Mouse (Mus musculus): ENCODE measurements at regions not wholly inside any gene's neighbourhood (a gene's known extent, or its start where the extent isn't known, plus 50 kb on each side); places are given as distances from the start of the nearest gene placed in this dataset.
"Not testable (repeated sequence)": the region's sequence is repeated elsewhere in the genome, so short reads cannot be mapped to it uniquely, and the experiment has no call there.

GRCm38 (mm10) chr14:36155757-36156156 lies 61.0 kb downstream of the 4930474N05Rik start:
- no peak for DNase-seq

DNA sequence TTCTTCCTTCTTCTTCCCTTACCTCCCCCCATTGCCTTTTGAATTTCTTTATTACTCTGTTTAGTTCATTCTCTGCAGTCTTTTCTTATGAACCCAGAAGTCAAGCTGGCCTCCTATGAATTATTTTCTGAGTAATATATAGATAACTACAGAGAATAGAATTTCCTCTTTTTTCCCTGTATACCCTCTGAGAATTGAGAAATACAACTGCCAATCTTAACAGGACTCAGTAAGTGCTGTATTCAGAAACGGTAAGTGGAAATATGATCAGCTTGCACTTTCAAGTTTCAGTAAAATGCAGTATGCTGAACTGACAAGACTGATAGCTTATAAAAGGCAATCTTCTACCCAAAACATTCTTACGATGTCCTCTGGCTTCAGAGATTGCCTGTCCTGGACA lies 61.5 kb downstream of the 4930474N05Rik start:
- DNase-seq: no peak

DNA sequence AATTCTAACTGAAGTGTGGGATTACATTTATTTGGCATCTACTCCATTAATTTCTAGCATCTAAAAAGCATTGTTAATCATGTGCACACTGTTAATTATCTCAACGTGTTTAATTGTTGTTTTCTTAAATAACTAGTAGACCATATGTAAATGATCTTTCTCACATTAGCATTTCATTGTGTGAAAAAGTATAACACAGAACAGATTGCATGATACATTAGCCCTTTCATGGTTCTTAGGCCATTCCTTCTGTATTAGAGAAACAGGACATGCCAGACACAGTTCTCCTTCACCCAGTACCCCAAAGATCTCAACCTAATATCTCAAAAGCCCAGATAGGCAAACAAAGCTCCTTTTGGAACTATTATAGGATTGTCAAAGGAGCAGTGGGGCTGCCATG lies 89.0 kb downstream of the 4930474N05Rik start:
- DNase-seq: no peak

GRCm38 (mm10) chr14:36196517-36196916 lies 101.8 kb downstream of the 4930474N05Rik start:
- DNase-seq: peak; percentile 89

- no peak for DNase-seq
These were observed 103.7 kb downstream of the 4930474N05Rik start for GRCm38 (mm10) chr14:36198396-36198795.

DNA sequence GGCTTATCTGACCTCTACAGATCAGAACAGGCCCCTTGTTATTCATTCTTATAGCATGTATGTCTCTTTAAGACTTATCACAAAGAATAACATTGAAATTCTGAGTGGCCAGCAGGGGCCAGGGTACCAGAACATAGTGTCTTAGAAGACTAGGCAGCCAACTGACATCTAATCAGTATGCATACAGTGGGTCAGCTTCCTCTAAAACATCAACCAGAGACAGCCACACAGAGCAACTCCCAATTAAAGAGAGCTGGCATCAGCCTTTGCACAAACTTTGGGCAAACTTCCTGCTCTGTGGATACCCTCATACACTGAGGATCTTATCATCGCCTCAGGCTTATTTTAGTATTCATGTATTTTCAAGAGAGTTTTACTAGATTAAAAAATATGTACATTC lies 109.1 kb downstream of the 4930474N05Rik start:
- DNase-seq: no peak

DNA sequence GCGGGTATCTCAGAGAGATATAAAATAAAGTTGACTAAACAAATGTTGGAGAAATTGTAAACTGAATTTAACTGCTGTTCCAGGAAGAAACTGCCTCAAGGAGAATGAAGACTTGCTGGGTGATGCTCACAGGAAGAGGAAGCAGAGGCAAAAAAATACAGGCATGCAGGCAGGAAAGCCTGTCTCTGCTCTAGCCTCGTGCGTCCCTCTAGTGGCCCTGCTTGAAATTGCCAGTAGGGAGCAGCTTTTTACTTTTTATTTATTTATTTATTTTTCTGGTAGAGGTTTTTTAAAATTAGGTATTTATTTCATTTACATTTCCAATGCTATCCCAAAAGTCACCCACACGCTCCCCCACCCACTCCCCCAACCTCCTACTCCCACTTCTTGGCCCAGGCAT lies 118.1 kb downstream of the 4930474N05Rik start:
- peak; percentile 69 for DNase-seq

DNA sequence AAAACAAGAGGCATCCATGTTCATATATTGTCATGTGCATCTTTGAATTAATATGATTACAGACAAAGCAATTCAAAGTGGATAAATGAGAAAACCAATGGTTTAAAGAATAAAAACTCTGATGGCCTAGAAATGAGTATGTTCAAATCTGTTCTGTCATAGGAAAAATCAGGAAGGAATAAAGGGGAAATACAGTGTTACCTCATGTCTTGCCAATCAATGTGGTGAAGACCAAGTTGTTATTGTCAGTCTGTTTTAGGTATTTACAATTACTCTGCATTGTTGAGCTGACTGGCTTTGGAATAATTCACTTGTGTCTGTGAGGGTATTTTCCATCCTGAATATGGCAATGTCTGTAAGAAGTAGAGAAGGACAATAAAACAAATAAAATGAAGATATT lies 151.1 kb downstream of the 4930474N05Rik start:
- no peak for DNase-seq

DNA sequence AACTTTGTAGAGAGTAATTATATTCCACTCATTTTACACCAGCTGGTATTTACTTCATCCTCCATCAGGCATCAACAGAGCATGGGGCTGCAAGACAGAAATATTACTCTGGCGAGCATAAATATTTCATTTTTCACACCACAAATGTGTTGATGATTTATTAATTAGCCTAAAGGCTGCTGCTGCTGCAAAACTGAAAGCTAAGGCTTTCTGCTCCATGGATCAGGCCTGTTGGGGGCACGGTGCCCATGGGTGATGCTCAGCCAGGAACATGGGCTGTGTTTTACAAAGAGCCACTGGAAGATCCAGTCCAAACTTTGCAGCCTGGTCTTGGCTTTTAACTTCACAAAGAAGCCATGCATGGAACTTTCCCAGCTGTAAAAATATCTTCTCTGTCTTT lies 167.4 kb downstream of the 4930474N05Rik start:
- DNase-seq: peak; percentile 5

- DNase-seq: no peak
These were observed 189.2 kb downstream of the 4930474N05Rik start for GRCm38 (mm10) chr14:36283825-36284414.

GRCm38 (mm10) chr14:36288697-36289286 lies 194.1 kb downstream of the 4930474N05Rik start:
- DNase-seq: no peak

DNA sequence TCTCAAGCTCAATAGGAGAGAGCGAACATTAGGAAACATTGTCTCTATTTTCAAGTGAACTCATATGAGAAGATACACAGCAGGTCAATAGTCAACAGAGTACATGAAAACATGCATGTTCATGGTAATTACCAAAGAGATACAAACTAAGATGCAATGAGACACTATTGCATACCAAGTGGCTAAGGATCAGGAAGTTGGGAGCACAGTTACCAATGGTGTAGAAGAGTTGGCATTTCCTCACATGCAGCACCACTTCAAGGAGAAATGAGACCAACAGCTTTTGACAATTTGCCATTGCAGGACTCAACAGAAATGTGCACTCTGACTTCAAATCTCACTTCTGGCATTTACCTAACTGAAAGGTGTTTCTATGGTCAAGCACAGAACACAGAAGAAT lies 215.6 kb downstream of the 4930474N05Rik start:
- DNase-seq: no peak

- DNase-seq: not testable (repeated sequence)
These were observed 220.0 kb downstream of the 4930474N05Rik start for GRCm38 (mm10) chr14:36314673-36315072.

DNA sequence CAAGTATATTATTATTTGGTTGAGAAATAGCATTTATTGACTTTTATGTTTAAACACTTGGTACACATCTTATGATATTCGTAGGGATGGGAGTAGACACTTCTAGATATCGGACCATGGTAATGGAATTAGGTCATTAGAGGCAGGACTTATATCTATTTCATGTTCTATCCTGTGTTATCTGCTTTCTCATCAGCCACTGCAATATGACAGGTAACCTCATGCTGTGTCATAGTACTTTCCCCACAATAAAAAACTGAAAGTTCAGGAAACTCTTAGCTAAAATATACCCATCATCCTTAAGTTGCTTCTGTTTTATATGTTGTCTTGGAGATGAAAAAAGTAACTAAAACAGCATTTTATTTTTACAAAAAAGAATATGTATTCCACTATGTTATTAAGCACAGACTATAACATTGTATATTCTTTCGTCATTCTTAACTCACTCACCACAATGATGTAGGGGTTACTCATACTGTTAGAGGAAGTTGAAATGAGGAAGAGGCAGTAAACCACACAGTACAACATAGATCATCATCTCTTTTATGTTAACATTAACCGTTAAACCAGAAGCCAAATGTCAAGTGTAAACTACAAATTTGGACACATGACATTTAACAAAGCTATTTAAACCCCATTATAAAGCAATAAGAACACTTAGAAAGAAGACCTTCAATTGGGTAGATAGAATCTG lies 221.8 kb downstream of the 4930474N05Rik start:
- DNase-seq: no peak

DNA sequence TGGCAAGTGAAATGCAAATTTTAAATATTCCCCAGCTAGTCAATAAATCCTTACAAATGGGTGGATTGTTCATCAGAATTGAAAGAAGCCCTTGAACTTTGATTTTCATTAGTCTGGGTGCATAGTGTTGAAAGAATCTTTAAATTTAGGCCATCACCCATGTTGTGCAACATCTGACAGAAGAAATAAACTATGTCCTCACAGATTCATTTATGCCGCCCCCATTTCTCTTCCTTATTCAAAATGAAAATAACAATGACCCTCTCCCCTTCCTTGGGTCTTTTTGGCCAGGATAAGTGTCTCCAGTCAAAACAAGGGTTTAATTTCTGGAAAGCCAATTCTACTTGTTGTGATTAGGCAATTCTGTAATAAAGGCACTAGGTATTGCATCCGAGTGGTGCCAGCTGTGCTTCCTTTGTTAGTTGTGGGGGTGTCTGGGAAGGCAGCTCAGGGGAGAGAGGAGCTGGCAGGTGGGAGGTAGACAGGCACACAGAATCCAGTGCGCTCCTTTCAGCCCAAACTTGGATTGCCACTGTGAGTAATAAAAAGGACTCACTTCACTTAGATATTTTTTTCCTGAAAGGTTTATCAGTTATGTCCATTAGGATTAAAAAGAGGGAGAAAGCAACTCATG lies 233.7 kb downstream of the 4930474N05Rik start:
- no peak for DNase-seq

- DNase-seq: no peak
These were observed 246.1 kb downstream of the 4930474N05Rik start for GRCm38 (mm10) chr14:36340832-36341231.
